Mouse (Mus musculus) testis, adult 2 months (tissue): ENCODE measurements at regions not wholly inside any gene's neighbourhood (a gene's known extent, or its start where the extent isn't known, plus 50 kb on each side); places are given as distances from the start of the nearest gene placed in this dataset.

Experiments used
- CTCF ChIP-seq: fragments of 200-500 bp; IDR thresholded peaks from 2 replicates; pipeline ENCODE4 v1.5.1; 2012; ENCODE audit warnings: low read depth, mild to moderate bottlenecking, inconsistent platforms, low read length, moderate library complexity; ENCODE audit not compliant: control insufficient read depth, insufficient read depth, insufficient replicate concordance
- POLR2A ChIP-seq: fragments of 200-500 bp; IDR thresholded peaks from 2 replicates; pipeline ENCODE4 v1.6.1; 2012; ENCODE audit warnings: low read depth, mild to moderate bottlenecking, inconsistent platforms, low read length, moderate library complexity; ENCODE audit not compliant: control insufficient read depth

DNA sequence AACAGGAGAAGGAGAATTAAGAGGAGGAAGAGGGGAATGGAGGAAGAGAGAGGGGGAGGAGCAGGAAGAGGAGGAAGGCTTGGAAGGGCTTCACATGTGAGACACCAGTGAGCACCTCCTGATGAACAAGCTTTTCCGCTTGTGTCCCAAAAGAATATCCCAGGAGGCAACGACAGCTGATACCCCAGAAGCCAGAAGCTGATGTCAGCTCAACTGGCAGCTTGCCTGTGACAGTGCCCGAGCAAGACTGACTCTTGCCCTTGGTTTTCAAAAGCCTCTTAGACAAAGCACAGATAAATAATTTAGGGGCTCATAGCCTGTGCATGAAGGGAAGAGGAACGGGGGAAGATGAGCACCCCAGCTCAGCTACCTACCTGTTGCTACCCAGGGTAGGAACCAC lies 127.5 kb upstream of the Gm26657 start:
- TF ChIP-seq CTCF (no peak), POLR2A (no peak)
